Mouse (Mus musculus) testis, adult 2 months (tissue): ENCODE measurements around the gene Gtf2ird1.

ENCODE experiments used
- CTCF ChIP-seq: fragments of 200-500 bp; IDR thresholded peaks from 2 replicates; pipeline ENCODE4 v1.5.1; 2012; ENCODE audit warnings: low read depth, mild to moderate bottlenecking, inconsistent platforms, low read length, moderate library complexity; ENCODE audit not compliant: control insufficient read depth, insufficient read depth, insufficient replicate concordance
- POLR2A ChIP-seq: fragments of 200-500 bp; IDR thresholded peaks from 2 replicates; pipeline ENCODE4 v1.6.1; 2012; ENCODE audit warnings: low read depth, mild to moderate bottlenecking, inconsistent platforms, low read length, moderate library complexity; ENCODE audit not compliant: control insufficient read depth

GRCm38 (mm10) chr5:134330082-134330481 is 126.4 kb downstream of the Gtf2ird1 start:
- TF ChIP-seq POLR2A: no peak
- no peak for TF ChIP-seq CTCF
